Mouse (Mus musculus): Measurements from ENCODE around the gene Lat2. TPM values are rescaled to one million over a fixed set of nuclear protein-coding genes. Genes with fewer than 3 reads are reported as not detected.

The Lat2 gene
- total and polyA plus RNA-seq, 2 experiments from 2014 or later = 1.9 to 10.7 TPM

DNA sequence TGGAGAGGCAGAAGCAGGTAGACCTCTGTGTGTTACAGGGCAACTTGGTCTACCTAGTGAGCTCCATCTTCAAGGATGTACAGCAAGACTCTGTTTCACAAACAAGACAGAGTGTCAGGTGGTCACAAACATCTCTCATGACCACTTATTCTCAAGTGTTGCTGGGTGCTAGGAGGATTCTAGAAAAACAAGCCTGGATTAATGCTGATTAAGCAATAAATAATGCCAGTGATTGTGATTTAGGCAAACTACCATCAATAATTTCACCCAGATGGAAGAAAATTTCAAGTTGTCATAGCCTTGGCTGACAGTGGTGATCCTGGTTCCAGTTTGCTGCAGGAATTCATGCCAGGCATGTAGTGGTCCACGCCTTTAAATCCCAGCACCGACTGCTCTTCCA, 50.6 kb downstream of the Lat2 start:
- no peak overlapping the region for H3K9ac ChIP-seq (replicated peaks; ENCODE audit: low read depth, low read length)
- no peak overlapping the region for H3K27ac ChIP-seq (ENCODE audit: low read depth)
- no peaks in the 10 kb centered on the region for H3K36me3 ChIP-seq (replicated peaks; ENCODE audit: control insufficient read depth, insufficient read depth, low read length)
- DNase-seq (ENCODE audit: low spot score) = no peak
- H3K4me2 ChIP-seq (ENCODE audit: low read depth, low read length) = no peak overlapping the region
- WGBS = 98% methylated on average over 2 of the region's 2 CpGs
- no peak overlapping the region for H3K4me3 ChIP-seq (ENCODE audit: low read depth, low read length)
- ATAC-seq (ENCODE audit: insufficient read depth, low read depth) = no peak
- TF ChIP-seq CTCF (IDR thresholded peaks at IDR 0.05; ENCODE audit: low read depth) (no peak), EP300 (IDR thresholded peaks at IDR 0.05; ENCODE audit: low read depth) (no peak)
- H3K9me3 ChIP-seq (replicated peaks; ENCODE audit: control insufficient read depth, low read length) = no peaks in the 10 kb centered on the region
- no peaks in the 10 kb centered on the region for H3K4me1 ChIP-seq (ENCODE audit: control insufficient read depth, insufficient read depth)
- no peaks in the 10 kb centered on the region for H3K27me3 ChIP-seq (ENCODE audit: control insufficient read depth, insufficient read depth, low read length)

DNA sequence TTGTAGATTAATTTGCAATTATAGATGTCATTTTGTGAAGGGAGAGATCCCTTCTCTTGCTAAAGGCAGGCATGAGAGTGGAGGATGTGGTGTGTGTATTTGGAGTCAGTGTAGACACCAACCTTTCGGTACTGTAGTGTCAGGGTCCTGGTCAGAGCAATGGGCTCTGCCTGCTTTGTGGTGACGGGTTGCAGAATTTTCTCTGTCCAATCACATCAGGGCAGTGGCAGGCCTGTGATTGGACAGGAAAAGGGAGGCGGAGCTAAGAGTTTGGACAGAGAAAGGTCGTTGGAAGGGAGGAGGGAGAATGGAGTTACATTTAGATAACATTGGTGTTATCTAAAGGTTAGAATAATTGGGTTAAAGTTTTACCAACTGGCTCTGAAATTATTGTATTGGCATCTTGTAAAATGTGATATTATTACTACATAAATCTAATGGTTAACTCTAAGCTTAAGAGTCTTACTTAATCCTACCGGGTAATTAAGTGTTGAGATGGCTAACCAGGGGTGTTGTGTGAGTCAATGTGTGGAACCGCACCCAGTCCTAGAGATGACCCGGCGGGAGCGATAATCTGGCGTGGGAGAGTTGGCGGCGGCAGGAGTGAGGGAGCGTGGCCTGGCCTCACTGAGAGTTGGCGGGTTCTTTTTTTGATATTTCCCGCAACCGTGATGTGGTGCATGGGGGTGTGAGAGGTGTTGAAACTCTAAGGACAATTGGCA, 54.2 kb downstream of the Lat2 start:
- no peaks in the 10 kb centered on the region for H3K27me3 ChIP-seq (ENCODE audit: control insufficient read depth, insufficient read depth, low read length)
- no peak overlapping the region for H3K4me3 ChIP-seq (ENCODE audit: low read depth, low read length)
- no peaks in the 10 kb centered on the region for H3K4me1 ChIP-seq (ENCODE audit: control insufficient read depth, insufficient read depth)
- TF ChIP-seq EP300 (IDR thresholded peaks at IDR 0.05; ENCODE audit: low read depth) (no peak), CTCF (IDR thresholded peaks at IDR 0.05; ENCODE audit: low read depth) (no peak)
- ATAC-seq (ENCODE audit: insufficient read depth, low read depth) = no peak
- WGBS = 70% methylated on average over 16 of the region's 16 CpGs
- DNase-seq (ENCODE audit: low spot score) = no peak
- H3K4me2 ChIP-seq (ENCODE audit: low read depth, low read length) = no peak overlapping the region
- H3K27ac ChIP-seq (ENCODE audit: low read depth) = no peak overlapping the region
- H3K9me3 ChIP-seq (replicated peaks; ENCODE audit: control insufficient read depth, low read length) = no peaks in the 10 kb centered on the region
- no peak overlapping the region for H3K9ac ChIP-seq (replicated peaks; ENCODE audit: low read depth, low read length)
- no peaks in the 10 kb centered on the region for H3K36me3 ChIP-seq (replicated peaks; ENCODE audit: control insufficient read depth, insufficient read depth, low read length)

DNA sequence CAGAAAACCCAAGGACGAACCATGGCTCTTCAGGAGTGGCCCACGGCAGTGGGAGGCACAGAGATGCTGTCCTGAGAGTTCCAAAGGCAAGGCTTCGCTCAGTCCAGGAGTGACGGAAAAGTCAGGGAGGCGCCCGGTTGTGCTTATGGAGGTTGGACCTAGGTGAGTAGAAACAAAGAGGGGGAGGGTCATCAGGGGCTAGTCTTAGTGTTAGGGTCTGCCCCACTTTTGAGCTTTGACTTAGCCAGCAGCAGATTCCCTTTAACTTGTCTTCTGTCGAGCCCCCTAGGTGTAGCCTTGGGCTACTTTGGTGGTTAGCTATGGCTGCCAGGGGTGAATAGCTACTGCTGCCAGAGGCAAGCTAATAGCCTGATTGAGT, 54.8 kb downstream of the Lat2 start, which contains the start of gene Syna:
Syna (minus strand) TSS at position 101 of the 379 bp plus-strand sequence.
- no peaks in the 10 kb centered on the region for H3K9me3 ChIP-seq (replicated peaks; ENCODE audit: control insufficient read depth, low read length)
- no peak within 1 kb of the TSS for H3K27ac ChIP-seq (ENCODE audit: low read depth)
- ATAC-seq (ENCODE audit: insufficient read depth, low read depth) (no peak), DNase-seq (ENCODE audit: low spot score) (no peak)
- WGBS = 72% methylated on average over 7 of the region's 7 CpGs
- H3K36me3 ChIP-seq (replicated peaks; ENCODE audit: control insufficient read depth, insufficient read depth, low read length) = no peaks in the 10 kb centered on the region
- no peak within 1 kb of the TSS for H3K4me2 ChIP-seq (ENCODE audit: low read depth, low read length)
- H3K27me3 ChIP-seq (ENCODE audit: control insufficient read depth, insufficient read depth, low read length) = no peaks in the 10 kb centered on the region
- no peak within 1 kb of the TSS for H3K9ac ChIP-seq (replicated peaks; ENCODE audit: low read depth, low read length)
- 0 out of 2 replicates have a peak, but pooled peaks cover 2% of the 10 kb centered on the region for H3K4me1 ChIP-seq (ENCODE audit: control insufficient read depth, insufficient read depth)
- H3K4me3 ChIP-seq (ENCODE audit: low read depth, low read length) = no peak within 1 kb of the TSS
- no peak for TF ChIP-seq CTCF (IDR thresholded peaks at IDR 0.05; ENCODE audit: low read depth)
- TF ChIP-seq EP300 (IDR thresholded peaks at IDR 0.05; ENCODE audit: low read depth) = no peak

DNA sequence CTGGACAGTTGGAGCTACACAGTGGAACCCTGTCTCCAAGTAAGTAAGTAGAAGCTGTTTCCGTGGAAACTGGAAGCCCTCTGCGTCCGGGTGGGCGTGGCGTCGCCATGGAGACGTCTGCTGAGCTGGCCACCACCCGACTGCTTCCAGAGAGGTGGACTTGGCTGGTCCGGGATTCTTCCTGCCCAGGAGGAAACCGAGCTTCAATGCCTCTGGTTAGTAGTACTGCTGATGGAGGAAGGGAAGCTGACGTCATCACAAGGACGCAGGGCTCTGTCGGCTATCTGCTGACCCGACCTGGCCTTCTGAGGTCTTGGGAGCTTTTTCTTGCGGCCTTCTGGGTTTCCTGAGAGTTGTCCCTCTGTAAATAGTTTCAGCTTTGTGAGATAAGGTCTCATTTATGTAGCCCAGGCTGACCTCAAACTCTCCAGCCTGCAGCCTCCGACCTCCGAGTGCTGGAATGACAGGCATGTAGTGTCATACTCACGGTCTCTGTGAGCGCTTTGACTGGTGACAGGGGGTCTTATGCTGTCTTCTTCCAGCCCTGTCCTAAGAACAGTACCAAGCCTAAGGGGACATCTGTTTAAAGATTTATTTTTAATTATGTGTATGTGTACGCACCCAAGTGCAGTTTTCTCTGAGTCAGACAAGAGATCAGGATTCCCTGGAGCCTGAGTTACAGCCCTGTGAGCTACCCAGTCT, 59.2 kb downstream of the Lat2 start:
- H3K9me3 ChIP-seq (replicated peaks; ENCODE audit: control insufficient read depth, low read length) = no peaks in the 10 kb centered on the region
- 0 out of 2 replicates have a peak, but pooled peaks cover 3% of the 10 kb centered on the region for H3K4me1 ChIP-seq (ENCODE audit: control insufficient read depth, insufficient read depth)
- DNase-seq (ENCODE audit: low spot score) (peak; percentile 70), ATAC-seq (ENCODE audit: insufficient read depth, low read depth) (no peak)
- H3K27me3 ChIP-seq (ENCODE audit: control insufficient read depth, insufficient read depth, low read length) = 0 out of 2 replicates have a peak, but pooled peaks cover 3% of the 10 kb centered on the region
- H3K9ac ChIP-seq (replicated peaks; ENCODE audit: low read depth, low read length) = no peak overlapping the region
- no peak overlapping the region for H3K4me2 ChIP-seq (ENCODE audit: low read depth, low read length)
- no peak overlapping the region for H3K4me3 ChIP-seq (ENCODE audit: low read depth, low read length)
- H3K27ac ChIP-seq (ENCODE audit: low read depth) = peak overlapping the region; percentile 60
- TF ChIP-seq EP300 (IDR thresholded peaks at IDR 0.05; ENCODE audit: low read depth) (no peak), CTCF (IDR thresholded peaks at IDR 0.05; ENCODE audit: low read depth) (no peak)
- WGBS = 8% methylated on average over 20 of the region's 20 CpGs
- H3K36me3 ChIP-seq (replicated peaks; ENCODE audit: control insufficient read depth, insufficient read depth, low read length) = no peaks in the 10 kb centered on the region

GRCm38 (mm10) chr5:134553951-134554546, 60.8 kb downstream of the Lat2 start:
- no peak for TF ChIP-seq CTCF (IDR thresholded peaks at IDR 0.05; ENCODE audit: low read depth)
- no peak for TF ChIP-seq EP300 (IDR thresholded peaks at IDR 0.05; ENCODE audit: low read depth)
- no peaks in the 10 kb centered on the region for H3K36me3 ChIP-seq (replicated peaks; ENCODE audit: control insufficient read depth, insufficient read depth, low read length)
- 0 out of 2 replicates have a peak, but pooled peaks cover 3% of the 10 kb centered on the region for H3K4me1 ChIP-seq (ENCODE audit: control insufficient read depth, insufficient read depth)
- no peak overlapping the region for H3K27ac ChIP-seq (ENCODE audit: low read depth)
- 76% methylated on average over 5 of the region's 5 CpGs for WGBS
- no peak for ATAC-seq (ENCODE audit: insufficient read depth, low read depth)
- H3K9me3 ChIP-seq (replicated peaks; ENCODE audit: control insufficient read depth, low read length) = no peaks in the 10 kb centered on the region
- no peak for DNase-seq (ENCODE audit: low spot score)
- no peak overlapping the region for H3K4me3 ChIP-seq (ENCODE audit: low read depth, low read length)
- no peak overlapping the region for H3K9ac ChIP-seq (replicated peaks; ENCODE audit: low read depth, low read length)
- H3K4me2 ChIP-seq (ENCODE audit: low read depth, low read length) = no peak overlapping the region
- H3K27me3 ChIP-seq (ENCODE audit: control insufficient read depth, insufficient read depth, low read length) = 0 out of 2 replicates have a peak, but pooled peaks cover 3% of the 10 kb centered on the region

Measured in heart, postnatal 0 days (tissue).